Mouse (Mus musculus) inflammation-experienced regulatory T-cells (primary cell): ENCODE measurements around the gene Gjb1. TPM values are rescaled to one million over a fixed set of nuclear protein-coding genes. Genes with fewer than 3 reads are reported as not detected.

Experiments used
- polyA plus RNA-seq, 2 experiments: library from polyadenylated mRNA; unstranded; fragments of 100-300 nt; shearing (Covaris generic); gene quantifications; one replicate each; pipeline ENCODE4 v1.2.1; 2017

Gjb1 gene
- under 1 TPM in 1 of 2 experiments, not detected in 1; 0.95 TPM for polyA plus RNA-seq

DNA sequence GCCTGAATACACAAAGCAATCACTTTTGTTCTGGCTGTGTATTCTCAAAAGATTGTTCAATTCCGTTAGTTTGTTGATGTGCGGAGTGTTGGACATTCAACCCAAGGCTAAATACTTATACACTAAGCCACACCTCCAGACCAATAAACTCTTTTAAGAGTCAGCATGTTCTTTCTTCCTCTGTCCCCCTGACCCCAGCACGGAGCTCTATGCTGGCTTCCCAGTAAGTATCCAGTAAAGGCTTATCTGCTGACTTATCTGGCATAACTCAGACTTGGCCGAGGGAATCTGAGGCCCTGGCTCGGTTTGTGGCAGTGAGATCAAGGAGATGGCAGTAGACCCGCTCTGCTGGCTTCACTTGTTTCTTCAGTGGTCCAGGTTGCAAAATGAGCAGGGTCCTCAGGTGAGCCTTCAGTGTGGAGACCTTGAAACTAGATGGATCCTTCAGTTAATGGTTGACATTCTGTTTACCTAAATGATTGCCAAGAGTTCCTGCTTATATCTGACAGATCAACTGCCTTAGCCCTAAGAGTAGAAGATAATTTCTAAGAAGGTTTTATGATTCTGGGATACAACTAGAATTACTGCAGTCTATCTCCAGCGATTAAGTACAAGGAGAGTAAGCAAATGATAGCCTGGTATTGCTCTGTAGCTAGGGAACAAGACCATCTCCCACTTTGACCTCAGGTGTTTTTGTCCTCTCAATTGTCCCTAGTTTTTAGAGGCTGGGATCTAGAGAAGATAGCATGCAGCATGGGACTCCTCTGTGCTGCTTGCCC is at the start of gene Gjb1:
TSS of gene Gjb1 (plus strand) at position 189 of the 779 bp plus-strand sequence.

GRCm38 (mm10) chrX:101420700-101421095 is 44.5 kb downstream of the Gjb1 start, which contains the start of gene Zmym3:
Gene Zmym3, minus strand, starts transcription at chrX:101420849.

GRCm38 (mm10) chrX:101429142-101429949 is 53.2 kb downstream of the Gjb1 start, which contains the start of gene Nono:
Gene Nono, plus strand, starts transcription at chrX:101429318.

Other genes starting within 250 kb of the Gjb1 start
- gene Snx12, start 153.8 kb upstream of the Gjb1 start, polyA plus RNA-seq = 10 to 100 TPM; 50.9 to 59.3 TPM
- gene Foxo4, start 121.8 kb upstream of the Gjb1 start, polyA plus RNA-seq = 1 to 10 TPM; 1.6 to 2.1 TPM
- 1 to 10 TPM; 2.3 to 3.2 TPM for gene Gm614, start 112.4 kb upstream of the Gjb1 start, polyA plus RNA-seq
- 1,000 to 10,000 TPM; 1,499 to 1,719 TPM for gene Il2rg, start 108.1 kb upstream of the Gjb1 start, polyA plus RNA-seq
- not detected for gene Gm20489, start 107.4 kb upstream of the Gjb1 start, polyA plus RNA-seq
- 10 to 100 TPM; 69.3 to 84.3 TPM for gene Med12, start 102.3 kb upstream of the Gjb1 start, polyA plus RNA-seq
- 1 to 10 TPM in 1 of 2 experiments, under 1 TPM in 1; 0.06 to 1.8 TPM for gene Nlgn3, start 77.2 kb upstream of the Gjb1 start, polyA plus RNA-seq
- 10 to 100 TPM; 14.1 to 15.4 TPM for gene Zmym3, start 44.5 kb downstream of the Gjb1 start, polyA plus RNA-seq
- 100 to 1,000 TPM; 255 to 264 TPM for gene Nono, start 52.9 kb downstream of the Gjb1 start, polyA plus RNA-seq
- under 1 TPM in 1 of 2 experiments, not detected in 1; 0.39 TPM for gene Itgb1bp2, start 72.7 kb downstream of the Gjb1 start, polyA plus RNA-seq
- 10 to 100 TPM; 20.8 to 24.0 TPM for gene Taf1, start 156.4 kb downstream of the Gjb1 start, polyA plus RNA-seq